Mouse (Mus musculus) gastrocnemius, adult 8-10 months (tissue): ENCODE measurements around the gene Fscn2. TPM values are rescaled to one million over a fixed set of nuclear protein-coding genes. Genes with fewer than 3 reads are reported as not detected.
"Not testable (repeated sequence)": the region's sequence is repeated elsewhere in the genome, so short reads cannot be mapped to it uniquely, and the experiment has no call there.

Source experiments
- DNase-seq, 2 experiments: peaks; one replicate each; pipeline ENCODE4 v3.0.0; 2022; ENCODE audit warnings: low spot score in 2 of 2
- total RNA-seq, 4 experiments: library from RNA; stranded (reverse); gene quantifications; 2 replicates each; pipeline ENCODE4 v1.2.4; 2022

The Fscn2 gene
- total RNA-seq, 4 experiments from 2014 or later = 0.21 to 0.54 (median 0.29) TPM; not detected in 1

DNA sequence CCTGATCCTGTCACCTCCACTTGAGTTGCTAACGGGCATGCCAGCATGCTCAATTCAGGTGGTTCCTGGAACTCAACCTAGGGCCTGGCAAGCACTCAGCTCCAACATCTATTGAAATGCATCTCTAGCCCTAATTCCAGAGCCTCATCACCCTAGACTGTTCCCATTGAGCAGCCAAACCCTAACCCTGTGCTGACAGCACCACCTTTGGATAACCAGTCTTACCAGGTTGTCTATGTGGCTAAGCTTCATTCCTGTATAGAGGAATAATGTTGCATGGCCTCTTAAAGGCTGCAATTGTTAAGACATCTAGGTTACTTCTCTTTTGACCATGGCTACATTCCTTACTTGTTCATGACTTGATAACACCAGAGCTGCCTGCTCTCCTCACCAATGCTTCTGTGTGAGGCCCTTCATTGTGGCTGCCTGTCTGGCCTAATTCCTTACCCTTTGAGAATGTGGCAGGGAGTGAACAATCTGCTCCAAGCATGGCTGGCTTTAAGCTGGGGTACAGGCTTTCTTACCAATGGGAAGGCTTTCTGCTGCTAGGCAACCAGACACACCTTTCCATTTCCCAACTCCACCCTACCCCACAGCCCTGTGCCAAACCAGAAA is 16.2 kb upstream of the Fscn2 start:
- DNase-seq = no peak

DNA sequence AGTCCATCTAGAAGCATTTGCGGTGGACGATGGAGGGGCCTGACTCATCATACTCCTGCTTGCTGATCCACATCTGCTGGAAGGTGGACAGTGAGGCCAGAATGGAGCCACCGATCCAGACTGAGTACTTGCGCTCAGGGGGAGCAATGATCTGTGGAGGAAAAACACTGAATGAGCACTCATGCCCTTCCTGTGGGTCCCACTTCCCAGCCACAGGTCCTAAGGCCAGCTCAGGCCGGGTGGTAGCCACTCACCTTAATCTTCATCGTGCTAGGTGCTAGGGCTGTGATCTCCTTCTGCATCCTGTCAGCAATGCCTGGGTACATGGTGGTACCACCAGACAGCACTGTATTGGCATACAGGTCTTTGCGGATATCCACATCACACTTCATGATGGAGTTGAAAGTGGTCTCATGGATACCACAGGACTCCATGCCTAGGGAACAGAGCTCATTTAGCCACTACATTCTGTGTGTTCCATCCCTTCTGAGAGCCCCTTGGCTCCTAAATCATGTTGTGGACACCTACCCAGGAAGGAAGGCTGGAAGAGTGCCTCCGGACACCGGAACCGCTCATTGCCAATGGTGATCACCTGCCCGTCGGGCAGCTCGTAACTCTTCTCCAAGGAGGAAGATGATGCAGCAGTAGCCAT is 14.8 kb upstream of the Fscn2 start:
- not testable (repeated sequence) for DNase-seq

GRCm38 (mm10) chr11:120347301-120347700 is 14.0 kb upstream of the Fscn2 start:
- no peak for DNase-seq

DNA sequence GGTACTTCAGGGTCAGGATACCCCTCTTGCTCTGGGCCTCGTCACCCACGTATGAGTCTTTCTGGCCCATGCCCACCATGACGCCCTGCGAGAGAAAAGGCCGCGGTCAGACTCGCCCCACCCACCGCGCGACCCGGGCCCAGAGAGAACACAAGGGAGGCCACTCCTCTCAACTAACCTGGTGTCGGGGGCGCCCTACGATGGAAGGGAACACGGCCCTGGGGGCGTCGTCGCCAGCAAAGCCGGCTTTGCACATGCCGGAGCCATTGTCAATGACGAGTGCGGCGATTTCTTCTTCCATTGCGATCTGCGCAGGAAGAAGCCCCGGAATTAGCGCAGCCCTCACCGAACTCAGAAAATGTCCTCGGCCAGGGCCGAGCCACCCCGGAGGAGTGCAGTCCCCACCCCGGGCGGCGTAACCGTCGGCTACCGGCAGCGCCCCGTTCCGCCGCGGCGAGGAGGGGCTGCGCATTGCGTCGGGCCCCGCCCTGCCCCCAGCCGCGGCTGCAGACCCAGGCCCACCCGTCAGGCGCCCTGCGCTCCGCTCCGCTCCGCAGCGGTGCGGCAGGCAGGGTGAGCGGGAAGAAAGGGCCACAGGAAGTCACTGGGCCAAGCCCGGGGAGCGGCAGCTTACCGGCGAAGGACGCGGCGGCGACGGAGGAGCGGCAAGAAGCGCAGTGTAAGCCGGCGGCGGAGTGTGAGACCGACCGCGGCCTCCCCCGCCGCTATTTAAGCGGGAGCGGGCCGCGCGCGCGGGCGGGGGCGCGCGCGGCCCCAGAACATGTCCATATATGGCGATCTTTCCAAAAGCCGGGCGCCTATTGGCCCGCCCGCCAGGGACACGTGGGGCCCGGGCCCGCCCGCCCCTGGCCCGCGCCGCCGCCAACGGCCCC is 13.3 kb upstream of the Fscn2 start, which contains the start of gene Actg1:
Gene Actg1, minus strand, starts transcription at position 752 of the 893 bp plus-strand sequence.
- peak in 1 of 2 experiments; percentile 84 for DNase-seq

GRCm38 (mm10) chr11:120348684-120349370 is 12.5 kb upstream of the Fscn2 start:
- peak; percentile 65 to 78 for DNase-seq

GRCm38 (mm10) chr11:120349371-120349985 is 11.9 kb upstream of the Fscn2 start:
- DNase-seq = no peak

- DNase-seq = peak; percentile 94 to 95
Measured at GRCm38 (mm10) chr11:120349986-120350702, 11.2 kb upstream of the Fscn2 start.

GRCm38 (mm10) chr11:120350711-120351110 is 10.6 kb upstream of the Fscn2 start:
- DNase-seq = no peak

GRCm38 (mm10) chr11:120351250-120352092 is 9.9 kb upstream of the Fscn2 start:
- DNase-seq = no peak

- DNase-seq = not testable (repeated sequence)
Measured at GRCm38 (mm10) chr11:120352093-120352350, 9.3 kb upstream of the Fscn2 start.

GRCm38 (mm10) chr11:120352571-120353290 is 8.6 kb upstream of the Fscn2 start:
- no peak for DNase-seq

DNA sequence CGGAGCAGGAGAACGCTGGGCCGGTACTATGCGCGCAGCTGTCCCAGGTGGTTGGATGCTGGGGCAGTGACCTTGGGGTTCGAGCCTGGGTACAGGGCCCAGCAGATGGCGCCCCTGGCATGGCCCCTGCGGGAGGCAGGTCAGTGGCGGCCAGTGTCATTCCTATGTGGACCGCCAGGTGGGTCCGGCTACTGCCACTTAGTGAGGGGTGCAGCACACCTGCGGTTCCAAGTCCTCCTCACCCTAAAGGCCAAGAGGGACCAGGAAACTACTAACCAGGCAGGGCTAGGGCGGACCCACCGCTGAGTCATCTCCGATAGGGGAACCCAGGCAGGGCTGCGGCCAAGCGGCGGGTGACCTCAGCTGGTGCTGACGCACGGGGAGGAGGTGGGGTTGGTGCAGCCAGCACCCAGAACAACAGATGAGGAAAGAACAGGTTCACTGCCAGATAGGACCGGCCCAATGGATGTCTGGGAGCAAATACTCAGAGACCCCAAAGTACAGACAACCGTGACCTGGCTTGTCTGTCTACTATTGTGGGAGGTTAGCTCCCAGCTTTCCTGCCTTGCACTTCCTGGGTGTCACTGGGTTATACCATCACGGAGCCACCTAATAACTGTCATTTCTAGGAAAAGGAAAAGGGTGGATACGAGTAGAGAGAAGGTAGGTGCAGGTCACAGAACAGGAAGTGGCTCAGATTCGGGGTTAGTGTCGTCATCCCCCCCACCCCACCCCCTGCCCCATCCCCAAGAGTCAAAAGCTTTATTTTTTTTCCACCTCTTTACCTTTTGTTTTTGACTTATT is 7.6 kb upstream of the Fscn2 start:
- DNase-seq = peak; percentile 78 to 81

- DNase-seq = peak in 1 of 2 experiments; percentile 2
Measured at GRCm38 (mm10) chr11:120354304-120355276, 6.7 kb upstream of the Fscn2 start.

GRCm38 (mm10) chr11:120355277-120356039 is 5.9 kb upstream of the Fscn2 start:
- DNase-seq = no peak

- no peak for DNase-seq
Measured at GRCm38 (mm10) chr11:120356319-120356840, 5.0 kb upstream of the Fscn2 start.

DNA sequence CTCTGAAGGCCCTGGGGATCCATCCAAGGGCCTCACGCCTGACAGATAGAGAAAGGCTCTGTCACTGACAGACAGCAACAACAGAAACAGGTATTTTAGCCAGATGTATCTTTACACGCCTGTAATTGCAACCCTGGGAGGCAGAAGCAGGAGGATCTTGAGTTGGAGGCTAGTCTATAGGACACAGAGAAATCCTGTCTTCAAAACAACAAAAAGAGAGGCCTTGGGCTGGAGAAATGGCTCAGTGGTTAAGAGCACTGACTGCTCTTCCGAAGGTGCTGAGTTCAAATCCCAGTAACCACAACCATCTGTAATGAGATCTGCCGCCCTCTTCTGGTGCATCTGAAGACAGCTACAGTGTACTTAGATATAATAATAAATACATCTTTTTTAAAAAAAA is 4.4 kb upstream of the Fscn2 start:
- no peak for DNase-seq
